ENCODE assay signal across 15 mouse cellular contexts in genomic region chr5:147681224-147681623, GRCm38 (mm10). TPM values are rescaled to one million over a fixed set of nuclear protein-coding genes. Genes with fewer than 3 reads are reported as not detected.
A peak's percentile ranks its signal among the peaks of the same experiment; 100 is the strongest.
DNase-seq lines count a peak whose midpoint lies in the region; ATAC-seq lines count a peak whose summit lies in the region.
"Had no signal": no experiment of that assay in that cellular context is flagged by ENCODE, and none has a peak within 500 bp of the region (broad histone marks: within the 10 kb centered on the region; RNA-seq: fewer than 3 reads in every experiment).

No protein-coding gene starts in this region.

- H3K27me3 ChIP-seq in heart, embryonic 14.5 days (ENCODE audit: control insufficient read depth, insufficient read depth, low read length): no peaks in the 10 kb centered on the region
- no peaks in the 10 kb centered on the region for H3K27me3 ChIP-seq in midbrain, embryonic 14.5 days (ENCODE audit: control insufficient read depth, insufficient read depth, low read length)
- no peaks in the 10 kb centered on the region for H3K27me3 ChIP-seq in midbrain, embryonic 13.5 days
- H3K27me3 ChIP-seq: lung, embryonic 15.5 days; Patski had no signal

- whole genome bisulfite sequencing in heart, embryonic 14.5 days: 17% methylated on average over 10 of the region's 10 CpGs
- 20% methylated on average over 10 of the region's 10 CpGs for WGBS in midbrain, embryonic 14.5 days
- WGBS in midbrain, embryonic 13.5 days: 31% methylated on average over 10 of the region's 10 CpGs

- no peaks in the 10 kb centered on the region for H3K9me3 ChIP-seq in heart, embryonic 14.5 days (ENCODE audit: control insufficient read depth, low read length)
- no peaks in the 10 kb centered on the region for H3K9me3 ChIP-seq in midbrain, embryonic 14.5 days (ENCODE audit: control insufficient read depth, low read length)
- H3K9me3 ChIP-seq in midbrain, embryonic 13.5 days: no peaks in the 10 kb centered on the region
- H3K9me3 ChIP-seq: lung, embryonic 15.5 days had no signal

- H3K36me3 ChIP-seq in heart, embryonic 14.5 days (ENCODE audit: control insufficient read depth, insufficient read depth, low read length): peaks cover 6% of the 10 kb centered on the region; the same call in 1 of the 2 replicates
- no peaks in the 10 kb centered on the region for H3K36me3 ChIP-seq in midbrain, embryonic 14.5 days (ENCODE audit: control insufficient read depth, insufficient read depth, low read length)
- H3K36me3 ChIP-seq in midbrain, embryonic 13.5 days: no peaks in the 10 kb centered on the region
- H3K36me3 ChIP-seq: lung, embryonic 15.5 days had no signal

- intact Hi-C loops in heart, postnatal 36 days (cut with DNase I): loop anchor here (5.0 kb wide), 1 partner anchor 36 kb away; no protein-coding TSS in a partner anchor

- H3K4me2 ChIP-seq in heart, embryonic 14.5 days (ENCODE audit: low read length): peak overlapping the region; percentile 45
- no peak overlapping the region for H3K4me2 ChIP-seq in midbrain, embryonic 14.5 days (ENCODE audit: low read length)
- no peak overlapping the region; the same call in 1 of the 2 replicates for H3K4me2 ChIP-seq in midbrain, embryonic 13.5 days (replicated peaks)
- H3K4me2 ChIP-seq: lung, embryonic 15.5 days had no signal

- no peak for DNase-seq in heart, postnatal 36 days
- DNase-seq in midbrain, embryonic 14.5 days: peak; percentile 37
- DNase-seq in adrenal gland, adult (ENCODE audit: inconsistent age in 2 of 2, low spot score in 1 of 2): peak; percentile 59 to 81
- DNase-seq in layer of hippocampus, postnatal 25 days (ENCODE audit: extremely low spot score in 1 of 2, low spot score in 1 of 2): no peak
- no peak for DNase-seq in layer of hippocampus, adult 8-10 months (ENCODE audit: low spot score in 2 of 2)
- DNase-seq: cerebellum, adult 8-10 months; gastrocnemius, postnatal 14 days; liver; right cerebral cortex, adult 18-20 months had no signal

- H3K9ac ChIP-seq in heart, embryonic 14.5 days (ENCODE audit: low read length): peak overlapping the region; percentile 11; the same call in 1 of the 2 replicates
- H3K9ac ChIP-seq in midbrain, embryonic 14.5 days (replicated peaks; ENCODE audit: low read length): no peak overlapping the region
- H3K9ac ChIP-seq in midbrain, embryonic 13.5 days (replicated peaks): no peak overlapping the region
- H3K9ac ChIP-seq: lung, embryonic 15.5 days had no signal

- ATAC-seq in heart, embryonic 14.5 days (ENCODE audit: insufficient number of reproducible peaks, insufficient read depth, low FRiP score, low read depth): 0 out of 2 replicates have a peak, but pooled peaks have one; percentile 45
- ATAC-seq in midbrain, embryonic 14.5 days (ENCODE audit: low FRiP score, low TSS enrichment): no peak
- no peak for ATAC-seq in midbrain, embryonic 13.5 days
- ATAC-seq: Patski had no signal

- H3K4me3 ChIP-seq in heart, embryonic 14.5 days (ENCODE audit: control insufficient read depth in 1 of 2, insufficient read depth in 1 of 2, low read depth in 1 of 2, low read length in 2 of 2): no peak overlapping the region
- no peak overlapping the region for H3K4me3 ChIP-seq in midbrain, embryonic 14.5 days (replicated peaks; ENCODE audit: low read depth, low read length)
- H3K4me3 ChIP-seq in midbrain, embryonic 13.5 days (replicated peaks): no peak overlapping the region
- H3K4me3 ChIP-seq in brown adipose tissue, adult 24 weeks (ENCODE audit: insufficient read depth, low read depth, low read length): no peak overlapping the region
- H3K4me3 ChIP-seq: lung, embryonic 15.5 days; megakaryocyte, embryonic 14.5 days had no signal

- H3K27ac ChIP-seq in heart, embryonic 14.5 days (replicated peaks in 1 of 2; ENCODE audit: control insufficient read depth in 1 of 2, insufficient read depth in 1 of 2, low read depth in 2 of 2, low read length in 2 of 2): no peak overlapping the region; a peak in 1 of 4 replicates
- no peak overlapping the region; the same call in 1 of the 2 replicates for H3K27ac ChIP-seq in midbrain, embryonic 14.5 days (replicated peaks; ENCODE audit: low read depth, low read length)
- H3K27ac ChIP-seq in midbrain, embryonic 13.5 days: no peak overlapping the region; the same call in 1 of the 2 replicates
- H3K27ac ChIP-seq in brown adipose tissue, adult 24 weeks (replicated peaks; ENCODE audit: low read depth, low read length): peak overlapping the region; percentile 68
- H3K27ac ChIP-seq: lung, embryonic 15.5 days had no signal

- peaks cover 5 to 12% of the 10 kb centered on the region in 2 experiments for H3K4me1 ChIP-seq in heart, embryonic 14.5 days (ENCODE audit: control insufficient read depth in 2 of 2, insufficient read depth in 2 of 2, low read length in 2 of 2)
- peaks cover 13% of the 10 kb centered on the region; the same call in 1 of the 2 replicates for H3K4me1 ChIP-seq in midbrain, embryonic 14.5 days (ENCODE audit: control insufficient read depth, insufficient read depth, low read length)
- peaks cover 11% of the 10 kb centered on the region for H3K4me1 ChIP-seq in midbrain, embryonic 13.5 days (replicated peaks)
- peaks cover 6% of the 10 kb centered on the region for H3K4me1 ChIP-seq in brown adipose tissue, adult 24 weeks (ENCODE audit: control insufficient read depth, insufficient read depth, insufficient read length, low read length)
- H3K4me1 ChIP-seq: lung, embryonic 15.5 days; megakaryocyte, embryonic 14.5 days had no signal

RNA-seq across cellular contexts. Expression of gene Flt1, which starts 44.6 kb away (rescaled TPM):
- 28.9 and 29.5 TPM in 2 replicates for polyA plus RNA-seq in heart, embryonic 14.5 days (2014; fragmentation: Nextera tagmentation; extraction: Ambion mirVana)
- 10 to 100 TPM; 61.4 to 87.8 TPM for total RNA-seq in heart, postnatal 36 days (2021)
- polyA plus RNA-seq in midbrain, embryonic 14.5 days (2014; fragmentation: Nextera tagmentation; extraction: Ambion mirVana): 6.5 and 10.8 TPM in 2 replicates
- polyA plus RNA-seq in midbrain, embryonic 13.5 days (2015; fragmentation: Nextera tagmentation; extraction: Ambion mirVana): 8.1 and 9.9 TPM in 2 replicates
- polyA plus RNA-seq in brown adipose tissue, adult 24 weeks (2012; ENCODE audit: insufficient read depth, insufficient read length, missing spikeins): 15.6 and 24.1 TPM in 2 replicates
- 10 to 100 TPM; 25.0 to 34.5 TPM for total RNA-seq in layer of hippocampus, postnatal 25 days (2021)
- 10 to 100 TPM; 31.9 to 39.7 (median 36.0) TPM for total RNA-seq in layer of hippocampus, adult 8-10 months (2022)

Comparison
In these comparisons a context has a peak if more than half of its experiments do, and no peak if none do; other contexts are left out.
1. DNase-seq: peak in midbrain, embryonic 14.5 days (single experiment) and adrenal gland, adult (2 of 2); none in heart, postnatal 36 days (0 of 2), layer of hippocampus, postnatal 25 days (0 of 2) and layer of hippocampus, adult 8-10 months (0 of 2).